Mouse (Mus musculus) Patski (cell line): ENCODE data around the gene Nop16. TPM values are rescaled to one million over a fixed set of nuclear protein-coding genes. Genes with fewer than 3 reads are reported as not detected.

ENCODE experiments used
- ATAC-seq: fragments of 100-300 bp; one replicate; pipeline ENCODE4 v1.8.0; 2021
- CTCF ChIA-PET: fragments of 350-600 bp; sonication (Branson Sonifier 250); formaldehyde crosslinking; loops from one replicate; lab custom pipeline; 2022; ENCODE audit warnings: inconsistent platforms; lab: Charles Lee
- POLR2A ChIA-PET: fragments of 350-600 bp; sonication (Branson Sonifier 250); formaldehyde crosslinking; loops from one replicate; lab custom pipeline; 2022; ENCODE audit warnings: antibody characterized with exemption, inconsistent platforms; lab: Charles Lee
- DNase-seq: peaks from one replicate; pipeline ENCODE4 v3.0.0-alpha.2; 2011; ENCODE audit warnings: low read depth, low spot score
- H3K27me3 ChIP-seq: fragments of 371-371 bp; one replicate; pipeline ENCODE4 v1.5.1; 2021
- CTCF ChIP-seq: fragments of 100-300 bp; IDR thresholded peaks from one replicate; pipeline ENCODE4 v1.5.1; 2021
- in situ Hi-C: fragments of 300-500 bp; cut with MboI; formaldehyde crosslinking; loops from 3 replicates; pipeline ENCODE4 v1.11.1; 2018; ENCODE audit warnings: low pct_unique_long_range_greater_than_20kb, mixed read lengths
- polyA plus RNA-seq: library from polyadenylated mRNA; unstranded; gene quantifications from one replicate; pipeline ENCODE4 v1.2.3, GENCODE M21; 2021

Nop16 gene
- polyA plus RNA-seq, 1 experiment from 2014 or later: 38.0 TPM

- CTCF ChIA-PET: no interaction called here
- no peaks in the 10 kb centered on the region for H3K27me3 ChIP-seq
- ATAC-seq: no peak
- no peak for TF ChIP-seq CTCF
- DNase-seq: no peak
- in situ Hi-C loops: no loop called here
- POLR2A ChIA-PET: no interaction called here
These were observed 8.8 kb upstream of the Nop16 start for GRCm38 (mm10) chr13:54598622-54599143.

GRCm38 (mm10) chr13:54596870-54597269 is 7.0 kb upstream of the Nop16 start:
- in situ Hi-C loops: no loop called here
- H3K27me3 ChIP-seq: no peaks in the 10 kb centered on the region
- ATAC-seq (no peak), DNase-seq (no peak)
- ChIA-PET CTCF (interaction anchor here (1.5 to 1.8 kb wide), 2 partner anchors 15 to 25 kb away, joined by 3 to 5 read pairs; partner anchors contain the start of gene Faf2), POLR2A (interaction anchor here (1.0 to 1.1 kb wide), 2 partner anchors 10 kb away, joined by 3 to 4 read pairs; no protein-coding TSS in a partner anchor)
- no peak for TF ChIP-seq CTCF

GRCm38 (mm10) chr13:54596107-54596690 is 6.3 kb upstream of the Nop16 start:
- ChIA-PET CTCF (interaction anchor here (1.5 to 1.8 kb wide), 2 partner anchors 14 to 25 kb away, joined by 3 to 5 read pairs; partner anchors contain the start of gene Faf2), POLR2A (interaction anchor here (1.0 to 1.1 kb wide), 2 partner anchors 10 kb away, joined by 3 to 4 read pairs; no protein-coding TSS in a partner anchor)
- TF ChIP-seq CTCF: no peak
- DNase-seq (no peak), ATAC-seq (no peak)
- in situ Hi-C loops: no loop called here
- H3K27me3 ChIP-seq: no peaks in the 10 kb centered on the region

- in situ Hi-C loops: no loop called here
- CTCF ChIA-PET: no interaction called here
- no peak for DNase-seq
- no peak for TF ChIP-seq CTCF
- no peak for ATAC-seq
- POLR2A ChIA-PET: no interaction called here
- no peaks in the 10 kb centered on the region for H3K27me3 ChIP-seq
These were observed 3.7 kb upstream of the Nop16 start for GRCm38 (mm10) chr13:54593617-54594016.

GRCm38 (mm10) chr13:54591776-54592356 is 2.0 kb upstream of the Nop16 start:
- CTCF ChIA-PET: interaction anchor here (2.5 kb wide), 1 partner anchor 17 kb away, joined by 10 read pairs; no protein-coding TSS in a partner anchor
- no peak for ATAC-seq
- in situ Hi-C loops: no loop called here

GRCm38 (mm10) chr13:54589414-54589995 is 385 bp downstream of the Nop16 start:
- TF ChIP-seq CTCF: no peak
- DNase-seq: no peak
- peak; percentile 1 for ATAC-seq
- POLR2A ChIA-PET: interaction anchor here (0.9 to 1.8 kb wide), 3 partner anchors 16 to 28 kb away, joined by 3 to 5 read pairs (median 4); no protein-coding TSS in a partner anchor
- CTCF ChIA-PET: no interaction called here
- in situ Hi-C loops: no loop called here
- H3K27me3 ChIP-seq: no peaks in the 10 kb centered on the region

More at GRCm38 (mm10) chr13:54591776-54592356, 2.0 kb upstream of the Nop16 start:
- DNase-seq: no peak
- no peaks in the 10 kb centered on the region for H3K27me3 ChIP-seq
- TF ChIP-seq CTCF: no peak
- POLR2A ChIA-PET: interaction anchor here (0.7 to 1.3 kb wide), 2 partner anchors 15 to 16 kb away, joined by 3 to 4 read pairs; no protein-coding TSS in a partner anchor

GRCm38 (mm10) chr13:54585831-54586230 is 4.1 kb downstream of the Nop16 start:
- in situ Hi-C loops: no loop called here
- no peak for ATAC-seq
- ChIA-PET CTCF (no interaction called here), POLR2A (interaction anchor here (1.1 kb wide), 1 partner anchor 11 kb away, joined by 4 read pairs; no protein-coding TSS in a partner anchor)
- TF ChIP-seq CTCF: no peak
- H3K27me3 ChIP-seq: no peaks in the 10 kb centered on the region
- DNase-seq: no peak

GRCm38 (mm10) chr13:54582860-54583259 is 7.0 kb downstream of the Nop16 start:
- ChIA-PET POLR2A (no interaction called here), CTCF (interaction anchor here (1.6 kb wide), 1 partner anchor 14 kb away, joined by 3 read pairs; no protein-coding TSS in a partner anchor)
- H3K27me3 ChIP-seq: no peaks in the 10 kb centered on the region
- TF ChIP-seq CTCF: no peak
- ATAC-seq (no peak), DNase-seq (no peak)
- in situ Hi-C loops: no loop called here

GRCm38 (mm10) chr13:54582126-54582525 is 7.8 kb downstream of the Nop16 start:
- ATAC-seq (no peak), DNase-seq (no peak)
- in situ Hi-C loops: no loop called here
- POLR2A ChIA-PET: no interaction called here
- TF ChIP-seq CTCF: no peak
- H3K27me3 ChIP-seq: no peaks in the 10 kb centered on the region
- CTCF ChIA-PET: interaction anchor here (1.6 kb wide), 1 partner anchor 15 kb away, joined by 3 read pairs; no protein-coding TSS in a partner anchor

- no peak for TF ChIP-seq CTCF
- no peaks in the 10 kb centered on the region for H3K27me3 ChIP-seq
- in situ Hi-C loops: no loop called here
- DNase-seq: no peak
- ChIA-PET POLR2A (no interaction called here), CTCF (interaction anchor here (1.6 kb wide), 1 partner anchor 16 kb away, joined by 3 read pairs; no protein-coding TSS in a partner anchor)
- no peak for ATAC-seq
These were observed 8.5 kb downstream of the Nop16 start for GRCm38 (mm10) chr13:54581385-54581784.
